Mouse (Mus musculus): ENCODE data around the gene Smim5.
"Not testable (repeated sequence)": the region's sequence is repeated elsewhere in the genome, so short reads cannot be mapped to it uniquely, and the experiment has no call there.

Gene Smim5

DNA sequence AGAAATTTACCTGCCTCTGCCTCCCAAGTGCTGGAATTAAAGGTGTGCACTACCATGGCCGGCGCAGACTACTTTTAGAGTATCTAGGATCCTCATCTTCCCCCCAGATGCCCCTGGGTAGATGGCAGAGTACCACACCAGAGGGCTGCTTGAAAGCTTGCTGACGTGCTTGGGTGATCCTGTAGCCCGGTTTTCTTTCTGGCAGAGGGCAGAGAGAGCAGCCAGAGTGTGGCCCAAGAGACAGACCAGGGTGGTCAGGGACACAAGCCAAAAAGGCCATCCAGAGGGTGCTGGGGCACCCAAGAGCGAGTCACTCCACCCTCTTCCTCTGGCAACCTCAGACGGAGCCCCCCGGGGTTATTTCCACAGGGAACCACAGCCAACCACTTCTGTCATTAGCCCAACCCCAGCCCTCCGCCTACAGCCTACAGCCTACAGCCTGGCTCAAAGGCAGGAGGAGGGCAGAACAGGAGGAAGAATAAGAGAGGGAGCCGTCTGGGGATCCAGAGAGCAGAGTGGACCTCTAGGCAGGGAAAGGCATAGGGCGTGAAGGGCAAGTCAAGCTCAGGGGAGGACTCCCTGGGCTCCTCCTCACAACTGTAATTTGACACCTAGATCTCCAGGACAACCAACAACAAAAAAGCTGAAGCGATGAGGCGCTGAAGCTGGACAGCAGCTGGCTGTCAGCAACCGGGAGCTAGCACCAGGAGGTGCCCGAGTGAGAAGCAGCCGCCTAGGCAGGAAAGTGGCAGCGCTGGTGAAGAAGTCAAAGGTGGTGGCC, at the start of gene Smim5:
TSS of gene Smim5 (plus strand) at position 481 of the 781 bp plus-strand sequence.
- peak; percentile 64 to 79 for DNase-seq

DNA sequence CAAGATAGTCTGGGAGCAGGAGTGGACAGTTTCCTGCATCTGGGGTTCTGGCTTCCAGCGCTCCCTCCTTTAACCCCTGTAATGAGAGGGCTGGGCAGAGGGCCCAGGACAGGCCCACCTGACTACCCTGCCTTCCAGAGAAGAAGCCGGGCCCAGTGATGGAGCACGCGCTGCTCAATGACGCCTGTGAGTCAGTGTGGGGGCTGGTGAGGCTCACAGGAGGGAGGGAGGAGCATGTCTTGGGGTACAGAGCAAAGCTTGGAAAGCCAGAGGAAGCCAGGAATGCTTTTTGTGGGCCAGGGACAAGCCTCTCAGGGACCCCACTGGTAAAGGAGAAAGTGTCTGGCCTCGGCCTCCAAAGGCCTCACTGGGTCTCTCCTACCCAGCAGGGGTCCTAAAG, 45.1 kb upstream of the Smim5 start:
- DNase-seq: no peak

DNA sequence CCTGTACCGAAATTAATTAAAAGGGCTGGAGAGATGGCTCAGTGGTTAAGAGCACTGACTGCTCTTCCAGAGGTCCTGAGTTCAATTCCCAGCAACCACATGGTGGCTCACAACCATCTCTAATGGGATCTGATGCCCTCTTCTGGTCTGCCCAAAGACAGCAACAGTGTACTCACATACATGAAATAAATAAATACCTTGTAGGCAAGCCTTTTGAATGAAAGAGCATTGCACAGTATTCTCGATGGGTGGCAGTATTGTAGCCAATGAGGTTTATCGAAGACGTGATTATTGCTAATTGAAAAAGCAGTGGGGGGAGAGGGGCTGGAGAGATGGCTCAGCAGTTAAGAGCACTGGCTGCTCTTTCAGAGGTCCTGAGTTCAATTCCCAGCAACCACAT, 42.6 kb upstream of the Smim5 start:
- not testable (repeated sequence) for DNase-seq

DNA sequence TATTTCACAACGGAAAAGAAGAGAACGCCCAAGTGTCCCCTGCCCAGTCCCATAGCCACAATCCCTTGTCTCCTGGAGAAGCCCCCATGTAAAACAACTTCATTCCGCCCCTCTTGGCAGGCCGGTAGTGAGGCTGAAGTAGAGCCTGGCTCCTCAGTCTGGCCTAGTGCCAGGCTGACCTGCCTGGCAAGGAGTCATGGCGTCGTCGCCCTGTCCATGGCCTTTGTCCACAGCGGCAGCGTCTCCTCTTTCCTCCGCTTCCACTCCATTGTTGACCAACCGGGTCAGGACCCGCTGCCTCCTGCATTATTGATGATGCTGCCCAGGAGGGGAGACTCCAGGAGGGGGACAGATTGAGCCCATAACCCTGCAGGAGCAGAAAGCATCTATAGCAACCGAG, 41.8 kb upstream of the Smim5 start:
- no peak for DNase-seq

DNA sequence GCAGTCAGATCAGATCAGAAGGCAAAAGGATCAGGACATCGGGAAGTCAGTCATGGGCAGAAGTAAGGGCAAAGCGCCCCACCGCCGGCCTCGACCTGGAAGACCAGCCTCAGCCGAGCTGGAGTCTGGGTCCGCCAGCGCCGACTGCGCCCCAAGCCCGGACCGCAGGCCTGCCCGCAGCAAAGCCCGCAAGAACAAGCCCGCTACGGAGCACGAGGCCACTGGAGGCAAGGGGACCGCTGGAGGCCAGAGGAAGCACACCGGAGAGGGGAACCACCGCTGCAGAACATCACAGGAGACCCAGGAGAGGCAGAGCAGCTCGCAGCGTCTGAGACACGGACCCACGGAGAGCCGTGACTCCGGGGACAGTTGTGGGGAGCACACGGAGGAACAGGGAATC, 41.4 kb upstream of the Smim5 start, which contains the start of gene Myo15b:
TSS of gene Myo15b (plus strand) at position 53 of the 400 bp plus-strand sequence.
- no peak for DNase-seq

DNA sequence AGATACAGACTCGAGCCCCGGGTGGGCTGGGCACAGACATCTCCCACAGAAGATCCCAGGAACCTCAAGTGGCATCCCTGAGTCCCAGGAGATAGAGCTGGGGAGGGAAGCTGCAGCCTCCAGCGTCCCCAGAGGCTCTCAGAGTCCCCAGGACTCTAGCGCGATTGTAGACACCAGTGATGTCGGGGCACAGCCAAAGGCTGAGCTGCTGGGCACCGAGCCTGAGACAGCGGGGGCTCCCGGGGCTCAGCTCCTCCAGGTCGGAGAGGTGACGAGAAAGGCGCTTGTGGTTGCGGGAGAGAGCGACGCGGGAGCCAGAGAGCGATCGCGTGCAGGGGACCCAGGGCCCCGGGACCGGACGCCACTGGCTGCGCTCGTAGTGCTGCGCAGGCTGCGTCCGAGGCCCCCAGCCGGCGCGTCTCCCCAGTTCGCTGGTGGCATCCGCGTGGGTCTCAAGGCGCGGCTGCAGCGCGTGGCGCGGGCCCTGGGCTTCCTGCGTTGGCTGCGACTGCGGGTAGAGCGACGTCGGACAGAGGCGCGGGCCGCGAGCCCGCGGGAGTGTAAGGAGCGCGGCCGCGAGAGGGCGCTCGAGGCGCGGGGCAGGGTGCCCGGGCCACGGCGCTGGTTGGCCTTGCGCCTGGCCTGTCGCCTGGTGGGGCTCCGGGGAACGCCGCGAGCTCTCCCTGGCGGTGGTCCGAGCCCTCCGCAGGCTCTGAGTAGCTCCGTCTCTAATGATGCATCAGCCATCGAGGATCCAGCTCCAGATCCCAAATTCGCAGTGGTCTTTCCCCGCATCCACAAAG, 40.4 kb upstream of the Smim5 start:
- DNase-seq: peak; percentile 82 to 87

DNA sequence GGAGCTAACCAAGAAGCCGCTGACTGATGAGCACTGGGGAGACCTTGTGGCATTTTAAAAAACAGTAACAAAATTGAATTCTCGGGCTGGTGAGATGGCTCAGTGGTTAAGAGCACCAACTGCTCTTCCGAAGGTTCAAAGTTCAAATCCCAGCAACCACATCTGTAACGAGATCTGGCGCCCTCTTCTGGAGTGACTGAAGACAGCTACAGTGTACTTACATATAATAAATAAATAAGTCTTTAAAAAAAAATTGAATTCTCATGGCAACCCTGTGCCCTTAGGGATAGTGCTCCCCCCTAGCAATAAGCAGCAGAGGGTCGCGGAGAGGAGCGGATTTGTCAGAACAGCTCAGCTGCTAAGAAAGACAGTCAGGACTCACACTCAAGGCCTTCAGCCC, 35.9 kb upstream of the Smim5 start:
- DNase-seq: no peak

DNA sequence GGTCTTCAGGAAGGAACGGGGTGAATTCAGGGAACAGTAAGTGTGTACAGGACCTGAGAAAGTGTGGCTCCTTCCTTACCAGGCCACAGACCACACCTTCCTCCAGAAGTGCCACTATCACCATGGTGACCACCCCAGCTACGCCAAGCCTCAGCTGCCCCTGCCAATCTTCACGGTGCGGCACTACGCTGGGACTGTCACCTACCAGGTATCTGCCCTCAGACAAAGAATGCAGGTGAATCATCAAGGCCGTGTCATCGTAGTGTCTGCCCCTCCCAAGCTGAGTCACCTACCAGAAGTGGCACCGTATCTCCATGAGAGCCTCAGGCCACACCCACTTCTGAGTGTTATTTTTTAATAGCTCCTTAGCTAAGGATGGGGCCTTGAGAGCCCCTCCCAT, 30.4 kb upstream of the Smim5 start:
- peak; percentile 63 to 77 for DNase-seq

DNA sequence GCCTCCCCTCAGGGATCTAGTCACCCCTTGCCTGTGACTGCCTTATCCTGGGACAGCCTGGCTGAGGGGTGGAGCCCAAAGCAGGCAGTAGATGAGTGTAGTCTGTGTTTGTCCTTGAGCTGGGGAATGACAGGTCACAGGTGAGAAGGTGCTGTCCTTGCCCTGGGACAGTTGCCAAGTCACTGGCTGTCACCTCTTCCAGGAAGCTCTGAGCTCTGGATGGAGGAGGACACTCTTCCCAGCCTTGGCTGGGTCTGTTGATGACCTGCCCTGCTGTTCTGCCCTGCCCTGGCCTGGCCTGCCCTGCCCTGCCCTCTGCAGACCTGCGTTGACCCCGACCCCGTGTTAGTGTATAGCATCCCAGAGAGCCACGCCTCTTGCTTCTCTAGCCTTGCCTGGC, 27.3 kb upstream of the Smim5 start:
- no peak for DNase-seq

DNA sequence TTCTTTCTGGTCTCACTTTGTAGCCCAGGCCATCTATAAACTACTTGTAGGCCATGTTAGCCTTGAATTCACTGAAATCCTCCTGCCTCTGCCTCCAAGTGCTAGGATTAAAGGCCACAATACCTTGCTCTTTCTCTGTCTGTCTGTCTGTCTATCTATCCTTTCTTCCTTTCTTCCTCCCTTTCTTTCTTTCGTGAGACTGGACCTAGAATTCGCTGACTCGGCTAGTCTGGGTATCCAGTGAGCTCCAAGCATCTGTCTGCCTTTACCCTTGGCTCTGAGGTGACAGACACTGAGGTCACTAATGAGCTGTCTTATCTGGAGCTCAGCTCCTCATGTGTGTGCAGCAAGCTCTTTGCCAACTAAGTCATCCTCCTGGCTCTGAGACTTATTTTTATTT, 23.8 kb upstream of the Smim5 start:
- DNase-seq: no peak

DNA sequence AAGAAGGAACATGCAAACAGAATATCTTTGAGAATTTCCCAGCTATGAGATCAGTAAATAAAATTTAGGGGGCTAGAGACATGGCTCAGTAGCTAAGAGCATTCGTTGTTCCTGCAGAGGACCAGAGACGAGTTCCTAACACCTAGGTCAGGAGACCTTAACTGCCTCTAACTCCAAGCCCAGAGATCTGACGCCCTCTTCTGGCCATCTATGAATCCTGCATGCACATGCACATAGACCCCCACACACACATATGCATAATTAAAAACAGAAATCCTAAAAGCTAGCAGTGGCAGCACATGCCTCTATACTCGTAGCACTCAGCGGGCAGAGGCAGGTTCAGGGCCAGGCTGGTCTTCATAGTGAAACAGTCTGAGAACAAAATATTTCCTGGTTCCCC, 23.3 kb upstream of the Smim5 start:
- DNase-seq: no peak

DNA sequence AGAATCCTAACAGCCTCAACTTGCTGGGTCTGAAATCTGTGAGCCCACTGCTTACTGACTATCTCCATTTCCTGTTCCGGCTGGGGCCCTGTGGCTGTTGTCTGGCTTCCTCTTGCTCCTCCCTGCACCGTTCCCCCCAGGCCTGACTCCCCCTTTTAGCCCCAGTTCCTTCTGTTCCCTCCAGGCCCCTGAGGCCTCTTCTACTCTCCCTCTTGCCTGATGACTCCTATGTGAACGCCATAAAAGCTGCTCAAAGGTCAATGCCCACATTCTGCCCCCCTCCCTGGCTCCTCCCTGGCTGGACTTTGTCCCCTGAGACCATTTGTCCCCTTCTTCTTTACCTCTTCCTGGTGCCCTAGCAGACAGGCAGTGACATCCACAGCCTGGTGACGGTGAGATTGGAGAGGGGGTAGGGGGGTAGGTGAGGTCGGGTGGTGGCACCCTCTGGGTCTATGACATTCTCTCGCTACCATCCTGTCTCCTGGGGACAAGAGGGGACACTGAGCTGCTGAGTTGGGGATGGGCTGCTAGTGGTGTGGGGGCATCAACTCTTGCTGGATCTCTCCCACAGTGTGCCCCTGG, 22.5 kb upstream of the Smim5 start:
- no peak for DNase-seq

DNA sequence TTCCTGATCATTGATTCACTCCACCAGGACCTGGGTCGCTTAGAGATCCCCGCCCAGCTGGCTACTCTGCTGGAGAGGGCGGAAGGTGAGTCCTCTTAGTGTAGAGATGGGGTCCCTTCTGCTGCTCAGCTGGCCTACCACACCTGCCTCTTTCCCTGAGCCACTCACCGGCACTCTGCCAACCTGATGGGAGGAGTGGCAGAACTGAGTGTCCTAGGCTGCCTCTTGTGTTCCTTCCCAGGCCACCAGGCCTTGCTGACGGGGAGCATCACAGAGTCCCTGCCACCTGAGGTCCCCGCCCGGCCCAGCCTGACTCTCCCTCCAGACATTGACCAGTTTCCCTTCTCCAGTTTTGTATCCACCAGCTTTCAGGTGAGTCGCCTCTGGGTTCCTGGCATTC, 21.7 kb upstream of the Smim5 start:
- DNase-seq: no peak

DNA sequence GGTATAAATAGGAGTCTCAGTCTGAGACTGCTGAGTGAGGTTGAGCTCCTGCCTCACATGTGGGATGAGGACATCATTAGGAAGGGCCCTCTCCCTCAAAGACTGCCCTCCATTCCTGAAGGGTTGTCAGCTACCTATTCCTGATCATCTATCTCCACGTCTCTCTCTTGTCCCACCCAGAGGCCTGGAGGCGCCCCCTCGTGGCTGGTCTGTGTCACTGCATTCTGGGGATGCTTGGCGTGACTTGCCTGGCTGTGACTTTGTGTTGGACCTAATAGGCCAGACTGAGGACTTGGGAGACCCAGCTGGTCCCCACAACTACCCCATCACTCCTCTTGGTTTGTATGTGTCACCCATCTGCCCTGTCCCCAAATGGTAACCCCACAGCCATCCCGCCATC, 18.8 kb upstream of the Smim5 start:
- peak in 1 of 2 experiments; percentile 44 for DNase-seq

DNA sequence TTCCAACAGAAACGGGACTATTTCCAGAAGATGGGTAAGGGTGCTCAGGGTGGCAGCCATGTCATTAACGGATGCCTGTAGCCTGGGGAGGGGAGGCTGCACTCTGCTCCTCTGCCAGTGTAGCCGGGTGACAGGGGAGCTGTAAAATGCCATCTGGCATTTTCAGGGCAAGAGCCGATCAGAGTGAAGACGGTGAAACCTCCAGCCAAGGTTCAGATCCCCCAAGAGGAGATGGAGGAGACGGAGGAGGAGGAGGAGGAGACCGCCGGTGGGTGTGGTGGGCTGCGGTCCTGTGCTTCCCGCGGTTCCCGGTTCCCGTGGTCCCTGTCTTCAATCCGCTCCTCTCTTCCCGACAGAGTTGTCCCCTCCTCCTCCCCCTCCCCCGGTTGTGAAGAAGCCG, 16.5 kb upstream of the Smim5 start:
- DNase-seq: no peak

DNA sequence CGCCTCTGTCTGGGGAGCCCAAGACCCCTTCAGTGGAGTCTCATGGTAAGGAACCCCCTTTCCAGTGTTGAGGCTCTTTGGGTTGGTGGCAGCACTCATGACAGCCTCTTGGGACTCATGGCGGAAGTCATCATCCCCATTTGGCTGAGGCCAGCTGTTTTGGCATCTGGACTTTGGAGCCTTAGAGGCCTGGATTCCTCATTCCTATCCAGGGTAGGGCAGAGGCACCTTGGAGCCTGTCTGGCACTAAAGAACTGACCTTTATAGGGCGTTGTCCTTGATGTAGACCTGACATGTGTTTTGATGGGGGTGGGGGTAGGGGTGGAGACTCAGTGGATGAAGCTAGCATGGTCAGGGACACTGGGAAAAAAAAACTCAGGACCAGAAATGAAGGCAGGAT, 15.4 kb upstream of the Smim5 start:
- DNase-seq: no peak

DNA sequence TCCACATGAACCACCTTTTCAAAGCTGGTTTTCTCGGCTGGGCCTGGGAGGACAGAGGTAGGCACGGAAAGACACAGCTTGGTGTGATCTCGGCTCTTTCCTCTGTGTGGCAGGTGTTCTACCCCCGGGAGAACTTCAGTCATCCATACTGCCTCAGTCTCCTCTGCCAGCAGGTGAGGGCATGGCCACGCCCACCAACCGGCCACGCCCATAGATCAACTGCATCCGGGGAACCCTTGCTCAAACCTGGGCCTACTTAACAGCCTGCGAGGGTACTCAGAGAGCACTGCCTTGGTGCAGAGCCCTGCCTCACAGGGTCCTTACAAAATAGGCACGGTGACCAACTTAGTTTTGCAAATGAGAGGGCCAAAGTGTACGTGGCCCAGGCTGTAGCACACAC, 14.5 kb upstream of the Smim5 start:
- no peak for DNase-seq

DNA sequence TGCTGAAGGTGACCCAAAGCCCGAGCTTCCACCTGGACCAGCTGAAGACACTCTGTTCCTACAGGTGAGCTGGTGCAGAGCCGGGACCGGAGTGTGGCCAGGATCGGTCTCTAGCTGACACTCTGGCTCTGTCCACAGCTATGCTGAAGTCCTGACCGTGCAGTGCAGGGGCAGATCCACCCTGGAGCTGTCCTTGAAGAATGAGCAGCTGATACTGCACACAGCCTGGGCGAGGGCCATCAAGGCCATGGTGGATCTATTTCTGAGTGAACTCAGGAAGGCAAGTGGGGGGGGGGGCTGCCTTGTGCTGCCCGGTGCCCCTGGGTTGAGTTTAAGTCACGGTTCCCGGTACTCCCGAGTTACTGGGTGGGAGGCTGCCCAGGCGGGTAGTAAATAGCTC, 13.3 kb upstream of the Smim5 start:
- no peak for DNase-seq

DNA sequence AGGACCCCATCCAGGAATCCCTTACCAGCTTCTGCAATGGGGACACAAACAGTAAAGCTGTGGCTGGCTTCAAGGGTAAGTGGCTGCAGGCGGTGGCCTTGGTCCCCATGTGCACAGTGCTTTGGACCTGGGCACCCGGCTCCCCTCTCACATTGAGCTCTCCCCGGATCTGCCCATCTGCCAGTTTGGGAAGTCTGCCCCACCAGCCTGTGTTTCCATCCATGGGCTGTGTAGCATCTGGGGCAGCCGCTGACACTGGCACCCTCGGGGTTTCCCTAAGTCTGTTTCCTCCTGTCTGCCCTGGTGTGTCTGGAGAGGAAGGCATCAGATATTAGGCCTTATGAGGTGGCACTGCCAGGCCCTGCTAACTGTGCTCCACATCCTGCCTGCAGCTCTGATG, 11.7 kb upstream of the Smim5 start:
- no peak for DNase-seq

DNA sequence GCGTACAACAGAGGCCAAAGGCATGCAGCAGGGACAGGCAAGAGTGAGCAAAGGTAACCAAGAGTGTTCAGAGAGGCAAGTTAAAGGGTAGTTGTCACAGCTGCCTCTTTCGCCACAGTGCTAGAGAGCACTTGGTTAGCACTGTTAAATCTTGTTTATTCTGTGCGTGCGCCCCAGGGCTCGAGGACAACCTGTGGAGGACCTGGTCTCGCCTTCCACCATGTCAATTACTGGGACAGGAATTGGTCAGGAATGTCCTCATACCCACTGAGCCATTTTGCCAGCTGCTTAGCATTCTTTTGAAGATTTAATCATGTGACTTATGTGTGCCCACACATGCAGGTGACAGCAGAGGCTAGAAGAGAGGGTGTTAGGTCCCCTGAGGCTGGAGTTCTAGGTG, 10.6 kb upstream of the Smim5 start:
- DNase-seq: peak in 1 of 2 experiments; percentile 19

DNA sequence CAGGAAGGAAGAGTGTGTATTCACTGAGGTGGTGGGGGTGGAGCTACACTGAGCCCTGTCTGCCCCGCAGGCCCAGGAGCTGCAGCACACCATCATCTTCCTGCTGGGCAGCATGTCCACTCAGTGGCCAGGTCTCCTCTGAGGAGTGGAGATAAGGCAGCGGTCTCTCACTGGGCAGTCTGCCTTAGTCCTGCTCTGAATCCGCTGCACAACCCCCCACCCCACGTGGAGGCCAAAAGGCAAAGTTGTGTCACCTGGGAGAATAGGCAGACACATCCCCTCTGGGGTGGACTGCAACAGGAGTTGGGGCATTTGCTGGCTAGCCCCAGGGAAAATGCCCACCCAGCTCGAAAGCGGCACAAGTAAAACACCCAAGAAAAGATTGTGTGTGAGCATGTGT, 7.6 kb upstream of the Smim5 start:
- no peak for DNase-seq

DNA sequence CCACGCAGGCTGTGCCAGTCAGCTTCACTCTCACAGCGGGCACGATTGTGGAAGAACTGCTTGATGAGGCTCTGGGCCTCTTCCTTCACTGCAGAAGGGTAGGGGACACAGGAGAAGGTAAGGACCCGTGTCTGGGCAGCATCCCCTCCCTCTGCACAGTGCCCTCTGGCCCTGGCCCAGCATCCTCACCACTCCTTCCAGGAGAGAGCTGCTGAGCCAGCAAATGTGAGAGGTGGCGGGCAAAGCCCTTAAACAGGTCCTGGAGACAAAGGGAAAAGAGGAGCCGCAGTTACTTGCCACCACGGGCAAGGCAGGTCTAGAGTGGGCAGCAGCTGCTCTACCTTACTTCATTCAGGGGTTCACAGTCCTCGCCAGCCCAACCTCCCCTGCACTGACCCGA, 6.7 kb upstream of the Smim5 start:
- no peak for DNase-seq

DNA sequence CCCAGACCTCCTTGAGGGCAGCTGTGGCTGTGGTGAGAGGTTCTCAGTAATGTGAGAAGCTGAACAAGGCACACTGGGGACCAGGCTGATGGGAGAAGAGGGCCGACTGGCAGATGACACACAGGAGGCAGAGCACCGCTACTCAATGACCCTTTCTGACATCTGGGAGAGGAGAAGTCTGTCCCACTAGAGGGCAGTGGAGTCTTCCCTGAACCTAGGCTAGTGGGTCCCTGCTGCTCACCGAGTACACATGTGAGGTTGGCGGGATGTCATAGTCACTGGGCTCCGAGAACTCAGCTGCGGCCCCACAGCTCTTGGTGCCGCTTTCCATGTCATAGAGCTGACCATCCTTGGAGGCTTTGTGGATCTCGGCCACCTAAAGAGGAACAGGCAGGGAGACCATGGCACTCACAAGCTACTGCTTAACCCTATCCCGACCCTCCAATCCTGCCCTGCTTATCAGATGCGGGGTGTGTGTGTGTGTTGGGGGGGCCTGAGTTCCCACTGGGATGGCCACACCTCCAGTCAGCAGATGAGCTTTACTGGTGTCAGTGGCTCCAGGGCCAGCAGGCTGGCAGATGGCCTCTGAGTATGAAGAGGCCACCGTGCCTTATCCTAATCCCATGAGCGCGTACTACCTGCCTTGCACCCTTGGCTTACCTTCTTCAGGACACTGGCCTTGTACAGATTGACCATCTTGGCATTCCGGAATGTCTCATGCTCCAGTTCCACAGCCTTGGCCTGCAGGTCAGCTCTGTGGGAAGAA, 4.8 kb upstream of the Smim5 start:
- no peak for DNase-seq
